Mouse (Mus musculus) myocyte (in vitro differentiated cells): ENCODE data around the gene Ier3. TPM values are rescaled to one million over a fixed set of nuclear protein-coding genes. Genes with fewer than 3 reads are reported as not detected.

Experiments used
- H3K27me3 ChIP-seq: one replicate; pipeline ENCODE4 v1.6.1; 2011; ENCODE audit not compliant: control insufficient read depth, insufficient read depth, insufficient read length
- H3K36me3 ChIP-seq: one replicate; pipeline ENCODE4 v1.6.1; 2011; ENCODE audit not compliant: control insufficient read depth, insufficient read depth
- H3K4me2 ChIP-seq: one replicate; pipeline ENCODE4 v1.6.1; 2011; ENCODE audit warnings: low read depth, control low read depth
- H3K4me3 ChIP-seq: one replicate; pipeline ENCODE4 v1.5.1; 2011; ENCODE audit warnings: mild to moderate bottlenecking, control low read depth, moderate library complexity
- H3K79me2 ChIP-seq: one replicate; pipeline ENCODE4 v1.6.1; 2011; ENCODE audit not compliant: control insufficient read depth, insufficient read depth
- H3ac ChIP-seq: one replicate; pipeline ENCODE4 v1.6.1; 2011; ENCODE audit not compliant: control insufficient read depth, insufficient read length
- CEBPB ChIP-seq: IDR thresholded peaks from 2 replicates; pipeline ENCODE4 v1.6.1; 2011; ENCODE audit warnings: mild to moderate bottlenecking, moderate library complexity; ENCODE audit not compliant: poor library complexity, insufficient read depth, severe bottlenecking
- E2F4 ChIP-seq: IDR thresholded peaks from one replicate; pipeline ENCODE4 v1.6.1; 2011; ENCODE audit warnings: mild to moderate bottlenecking, control low read depth, moderate library complexity; ENCODE audit not compliant: insufficient read depth
- MAX ChIP-seq: IDR thresholded peaks from one replicate; pipeline ENCODE4 v1.6.1; 2011; ENCODE audit warnings: low read depth, mild to moderate bottlenecking, control low read depth
- MYOD1 ChIP-seq, 3 experiments: IDR thresholded peaks; one replicate each; pipeline ENCODE4 v1.6.1; 2011; ENCODE audit warnings: control low read depth in 2 of 3, low read depth in 2 of 3, mild to moderate bottlenecking in 2 of 3, moderate library complexity in 1 of 3; ENCODE audit not compliant: insufficient read length in 2 of 3, control insufficient read depth in 1 of 3
- MYOG ChIP-seq, 3 experiments: IDR thresholded peaks; one replicate each; pipeline ENCODE4 v1.6.1; 2011; ENCODE audit warnings: control low read depth in 2 of 3, low read depth in 2 of 3, mild to moderate bottlenecking in 2 of 3; ENCODE audit not compliant: insufficient read length in 2 of 3, control insufficient read depth in 1 of 3, insufficient read depth in 1 of 3
- POLR2A ChIP-seq: IDR thresholded peaks from one replicate; pipeline ENCODE4 v1.6.1; 2011; ENCODE audit warnings: low read depth, mild to moderate bottlenecking, control low read depth, moderate library complexity; ENCODE audit not compliant: insufficient read length
- POLR2AphosphoS2 ChIP-seq: IDR thresholded peaks from one replicate; pipeline ENCODE4 v1.6.1; 2011; ENCODE audit warnings: low read depth, control low read depth; ENCODE audit not compliant: insufficient read length
- REST ChIP-seq: IDR thresholded peaks from one replicate; pipeline ENCODE4 v1.6.1; 2011; ENCODE audit warnings: mild to moderate bottlenecking, control low read depth, moderate library complexity; ENCODE audit not compliant: insufficient read depth, insufficient read length
- SRF ChIP-seq: IDR thresholded peaks from one replicate; pipeline ENCODE4 v1.6.1; 2011; ENCODE audit warnings: low read depth; ENCODE audit not compliant: control insufficient read depth, insufficient read length
- TCF12 ChIP-seq: IDR thresholded peaks from one replicate; pipeline ENCODE4 v1.6.1; 2011; ENCODE audit warnings: mild to moderate bottlenecking, control low read depth; ENCODE audit not compliant: poor library complexity, insufficient read depth, severe bottlenecking
- TCF3 ChIP-seq: IDR thresholded peaks from one replicate; pipeline ENCODE4 v1.6.1; 2011; ENCODE audit warnings: low read depth, control low read depth; ENCODE audit not compliant: insufficient read length
- USF1 ChIP-seq: IDR thresholded peaks from one replicate; pipeline ENCODE4 v1.6.1; 2011; ENCODE audit warnings: low read depth, mild to moderate bottlenecking, control low read depth, moderate library complexity
- polyA plus RNA-seq: library from polyadenylated mRNA; unstranded; fragments of >200 nt; fragmentation: generic; extraction: Trizol; gene quantifications from one replicate; pipeline ENCODE4 v1.2.1, GENCODE M21; 2012; ENCODE audit warnings: missing spikeins

Gene Ier3
- polyA plus RNA-seq, 1 experiment: 45.1 TPM

GRCm38 (mm10) chr17:35822964-35823937 is 1.8 kb downstream of the Ier3 start, which contains the start of gene Flot1:
TSS of gene Flot1 (plus strand) at chr17:35823230.
- peaks cover 12% of the 10 kb centered on the region for H3K36me3 ChIP-seq
- peaks cover 11% of the 10 kb centered on the region for H3K79me2 ChIP-seq
- H3K4me2 ChIP-seq: peak within 1 kb of the TSS; percentile 92
- peak within 1 kb of the TSS; percentile 24 for H3ac ChIP-seq
- no peaks in the 10 kb centered on the region for H3K27me3 ChIP-seq
- peak within 1 kb of the TSS; percentile 100 for H3K4me3 ChIP-seq
- no peak for TF ChIP-seq REST
- peak; percentile 75 for TF ChIP-seq POLR2AphosphoS2
- TF ChIP-seq POLR2A: peak; percentile 66
- 0 out of 2 replicates have a peak, but pooled peaks have one; percentile 40 for TF ChIP-seq CEBPB

GRCm38 (mm10) chr17:35824402-35824801 is 2.9 kb downstream of the Ier3 start:
- TF ChIP-seq MAX: no peak
- TF ChIP-seq SRF: no peak
- no peak for TF ChIP-seq POLR2AphosphoS2
- no peak for TF ChIP-seq MYOG (IDR thresholded peaks at IDR 0.05; ENCODE audit: control insufficient read depth in 1 of 3, insufficient read depth in 1 of 3, insufficient read length in 2 of 3, low read depth in 2 of 3)
- no peak for TF ChIP-seq CEBPB
- no peak for TF ChIP-seq MYOD1 (IDR thresholded peaks at IDR 0.05; ENCODE audit: control insufficient read depth in 1 of 3, insufficient read length in 2 of 3, low read depth in 2 of 3)
- no peak for TF ChIP-seq USF1
- TF ChIP-seq REST: no peak
- no peak for TF ChIP-seq POLR2A
- TF ChIP-seq TCF12: no peak
- TF ChIP-seq TCF3: no peak
- TF ChIP-seq E2F4: no peak
- Histone ChIP-seq H3ac (no peak overlapping the region), H3K4me3 (peak overlapping the region; percentile 100), H3K36me3 (peaks cover 12% of the 10 kb centered on the region), H3K79me2 (peaks cover 11% of the 10 kb centered on the region), H3K27me3 (no peaks in the 10 kb centered on the region), H3K4me2 (peak overlapping the region; percentile 59)

- no peak overlapping the region for H3K4me2 ChIP-seq
- TF ChIP-seq POLR2A (no peak), USF1 (no peak), SRF (no peak), MYOD1 (IDR thresholded peaks at IDR 0.05; ENCODE audit: control insufficient read depth in 1 of 3, insufficient read length in 2 of 3, low read depth in 2 of 3) (no peak), POLR2AphosphoS2 (no peak), MYOG (IDR thresholded peaks at IDR 0.05; ENCODE audit: control insufficient read depth in 1 of 3, insufficient read depth in 1 of 3, insufficient read length in 2 of 3, low read depth in 2 of 3) (no peak), E2F4 (no peak), TCF12 (no peak), TCF3 (no peak), CEBPB (no peak), MAX (no peak), REST (no peak)
- H3K4me3 ChIP-seq: no peak overlapping the region
- H3K27me3 ChIP-seq: no peaks in the 10 kb centered on the region
- peaks cover 12% of the 10 kb centered on the region for H3K36me3 ChIP-seq
- peaks cover 11% of the 10 kb centered on the region for H3K79me2 ChIP-seq
- H3ac ChIP-seq: no peak overlapping the region
These were observed 3.8 kb downstream of the Ier3 start for GRCm38 (mm10) chr17:35825109-35825850.

GRCm38 (mm10) chr17:35829737-35830136 is 8.3 kb downstream of the Ier3 start:
- no peak overlapping the region for H3ac ChIP-seq
- no peak overlapping the region for H3K4me3 ChIP-seq
- no peak overlapping the region for H3K4me2 ChIP-seq
- H3K79me2 ChIP-seq: peaks cover 11% of the 10 kb centered on the region
- H3K27me3 ChIP-seq: no peaks in the 10 kb centered on the region
- TF ChIP-seq MYOG (IDR thresholded peaks at IDR 0.05; ENCODE audit: control insufficient read depth in 1 of 3, insufficient read depth in 1 of 3, insufficient read length in 2 of 3, low read depth in 2 of 3): peak in 1 of 3 experiments; percentile 50
- TF ChIP-seq MAX: no peak
- peak; percentile 56 for TF ChIP-seq POLR2AphosphoS2
- TF ChIP-seq MYOD1 (IDR thresholded peaks at IDR 0.05; ENCODE audit: control insufficient read depth in 1 of 3, insufficient read length in 2 of 3, low read depth in 2 of 3): peak in 1 of 3 experiments; percentile 63
- peaks cover 28% of the 10 kb centered on the region for H3K36me3 ChIP-seq
